ENCODE assay signal across 8 mouse cellular contexts in genomic region chr7:118277335-118277910, GRCm38 (mm10). TPM values are rescaled to one million over a fixed set of nuclear protein-coding genes. Genes with fewer than 3 reads are reported as not detected.
DNase-seq lines count a peak whose midpoint lies in the region; ATAC-seq and TF ChIP-seq lines count a peak whose summit lies in the region.

No protein-coding gene starts in this region.

- peak; percentile 58 to 63 for DNase-seq in heart, adult 2 months
- no peak for DNase-seq in heart, embryonic 10.5 days (ENCODE audit: low spot score)
- peak; percentile 39 to 54 for DNase-seq in CD8-positive naive resting alpha-beta T cell, adult 2 months (ENCODE audit: low read depth in 2 of 2, low spot score in 2 of 2)
- peak; percentile 73 for DNase-seq in kidney, postnatal 0 days (ENCODE audit: low spot score)
- DNase-seq in layer of hippocampus, adult 9-11 months, result no peak

- peak overlapping the region; percentile 33 for H3K4me2 ChIP-seq in embryonic facial prominence, embryonic 15.5 days (replicated peaks)
- H3K4me2 ChIP-seq in kidney, postnatal 0 days (ENCODE audit: low read length), result peak overlapping the region; percentile 46
- 0 out of 2 replicates have a peak overlapping the region, but pooled peaks have one; percentile 3 for H3K4me2 ChIP-seq in neural tube, embryonic 15.5 days
- no peak overlapping the region for H3K4me2 ChIP-seq in forebrain, embryonic 16.5 days (ENCODE audit: low read length)

- no peaks in the 10 kb centered on the region for H3K36me3 ChIP-seq in heart, adult 2 months (ENCODE audit: control insufficient read depth, insufficient read depth, low read length)
- no peaks in the 10 kb centered on the region for H3K36me3 ChIP-seq in heart, embryonic 10.5 days
- H3K36me3 ChIP-seq in embryonic facial prominence, embryonic 15.5 days, result no peaks in the 10 kb centered on the region
- no peaks in the 10 kb centered on the region for H3K36me3 ChIP-seq in kidney, postnatal 0 days (ENCODE audit: insufficient read depth, low read length)
- H3K36me3 ChIP-seq in neural tube, embryonic 15.5 days, result no peaks in the 10 kb centered on the region
- H3K36me3 ChIP-seq in forebrain, embryonic 16.5 days (ENCODE audit: control insufficient read depth, insufficient read depth), result no peaks in the 10 kb centered on the region

- peak overlapping the region; percentile 47 for H3K4me3 ChIP-seq in heart, adult 2 months
- no peak overlapping the region for H3K4me3 ChIP-seq in heart, embryonic 10.5 days
- H3K4me3 ChIP-seq in embryonic facial prominence, embryonic 15.5 days (replicated peaks), result peak overlapping the region; percentile 22
- H3K4me3 ChIP-seq in kidney, postnatal 0 days (replicated peaks; ENCODE audit: low read depth, low read length), result peak overlapping the region; percentile 22; the same call in 1 of the 2 replicates
- H3K4me3 ChIP-seq in neural tube, embryonic 15.5 days (replicated peaks), result no peak overlapping the region
- H3K4me3 ChIP-seq in forebrain, embryonic 16.5 days (replicated peaks; ENCODE audit: low read length), result no peak overlapping the region

- intact Hi-C loops in heart, adult 2 months (cut with DNase I), result loop anchor here (5.0 kb wide), 2 partner anchors 35 to 150 kb away; partner anchors contain the start of genes Arl6ip1 and Smg1

- H3K9me3 ChIP-seq in heart, embryonic 10.5 days, result no peaks in the 10 kb centered on the region
- no peaks in the 10 kb centered on the region for H3K9me3 ChIP-seq in embryonic facial prominence, embryonic 15.5 days (replicated peaks)
- no peaks in the 10 kb centered on the region for H3K9me3 ChIP-seq in kidney, postnatal 0 days (replicated peaks; ENCODE audit: low read length)
- no peaks in the 10 kb centered on the region for H3K9me3 ChIP-seq in neural tube, embryonic 15.5 days (replicated peaks)
- no peaks in the 10 kb centered on the region for H3K9me3 ChIP-seq in forebrain, embryonic 16.5 days (ENCODE audit: control insufficient read depth, low read length)

- no peak for TF ChIP-seq EP300 in heart, adult 2 months (IDR thresholded peaks at IDR 0.05; ENCODE audit: insufficient read depth, low read depth, low read length)

- peak; percentile 69 for ATAC-seq in embryonic facial prominence, embryonic 15.5 days (ENCODE audit: insufficient number of reproducible peaks, low FRiP score, low TSS enrichment, low read depth)
- ATAC-seq in kidney, postnatal 0 days (replicated peaks; ENCODE audit: low FRiP score, low read depth), result no peak; the same call in 1 of the 2 replicates
- no peak; the same call in 1 of the 2 replicates for ATAC-seq in neural tube, embryonic 15.5 days (ENCODE audit: low FRiP score)
- no peak for ATAC-seq in forebrain, embryonic 16.5 days

- H3K79me2 ChIP-seq in heart, adult 2 months (replicated peaks; ENCODE audit: control insufficient read depth, insufficient read depth, low read length), result no peaks in the 10 kb centered on the region

- peak overlapping the region; percentile 12 for H3K9ac ChIP-seq in heart, adult 2 months (ENCODE audit: low read depth, low read length)
- no peak overlapping the region for H3K9ac ChIP-seq in embryonic facial prominence, embryonic 15.5 days
- no peak overlapping the region for H3K9ac ChIP-seq in kidney, postnatal 0 days (ENCODE audit: low read depth, low read length)
- H3K9ac ChIP-seq in neural tube, embryonic 15.5 days (replicated peaks), result no peak overlapping the region
- no peak overlapping the region for H3K9ac ChIP-seq in forebrain, embryonic 16.5 days (replicated peaks; ENCODE audit: low read depth, low read length)

- TF ChIP-seq POLR2A in heart, adult 2 months (IDR thresholded peaks at IDR 0.05; ENCODE audit: insufficient read depth, low read depth, low read length), result peak; percentile 55; the same call in 1 of the 2 replicates

- TF ChIP-seq CTCF in heart, adult 2 months (IDR thresholded peaks at IDR 0.05), result no peak
- TF ChIP-seq CTCF in kidney, postnatal 0 days (IDR thresholded peaks at IDR 0.05; ENCODE audit: low read depth), result no peak

- H3K27ac ChIP-seq in heart, adult 2 months, result peak overlapping the region; percentile 71
- H3K27ac ChIP-seq in heart, embryonic 10.5 days, result no peak overlapping the region
- H3K27ac ChIP-seq in embryonic facial prominence, embryonic 15.5 days (replicated peaks), result peak overlapping the region; percentile 8; the same call in 1 of the 2 replicates
- peak overlapping the region; percentile 31 for H3K27ac ChIP-seq in kidney, postnatal 0 days
- H3K27ac ChIP-seq in neural tube, embryonic 15.5 days (replicated peaks), result no peak overlapping the region
- no peak overlapping the region for H3K27ac ChIP-seq in forebrain, embryonic 16.5 days (ENCODE audit: low read length)

- H3K27me3 ChIP-seq in heart, adult 2 months (ENCODE audit: control insufficient read depth, insufficient read depth, low read length), result no peaks in the 10 kb centered on the region
- H3K27me3 ChIP-seq in heart, embryonic 10.5 days (ENCODE audit: insufficient read depth, poor library complexity, severe bottlenecking), result no peaks in the 10 kb centered on the region
- no peaks in the 10 kb centered on the region for H3K27me3 ChIP-seq in embryonic facial prominence, embryonic 15.5 days
- H3K27me3 ChIP-seq in kidney, postnatal 0 days (ENCODE audit: insufficient read depth, low read length), result no peaks in the 10 kb centered on the region
- no peaks in the 10 kb centered on the region for H3K27me3 ChIP-seq in neural tube, embryonic 15.5 days (replicated peaks)
- no peaks in the 10 kb centered on the region for H3K27me3 ChIP-seq in forebrain, embryonic 16.5 days (replicated peaks; ENCODE audit: control insufficient read depth, insufficient read depth, low read length)

- WGBS in heart, adult 2 months, result 34% methylated on average over 11 of the region's 11 CpGs
- 82% methylated on average over 11 of the region's 11 CpGs for WGBS in heart, embryonic 10.5 days
- 43% methylated on average over 11 of the region's 11 CpGs for WGBS in embryonic facial prominence, embryonic 15.5 days
- WGBS in kidney, postnatal 0 days, result 36% methylated on average over 11 of the region's 11 CpGs
- WGBS in neural tube, embryonic 15.5 days, result 49% methylated on average over 11 of the region's 11 CpGs
- WGBS in forebrain, embryonic 16.5 days, result 56% methylated on average over 11 of the region's 11 CpGs

- peaks cover 2% of the 10 kb centered on the region; the same call in 1 of the 2 replicates for H3K4me1 ChIP-seq in heart, adult 2 months (ENCODE audit: control insufficient read depth, insufficient read depth, low read length)
- peaks cover 4% of the 10 kb centered on the region; the same call in 1 of the 2 replicates for H3K4me1 ChIP-seq in heart, embryonic 10.5 days
- peaks cover 9% of the 10 kb centered on the region; the same call in 1 of the 2 replicates for H3K4me1 ChIP-seq in embryonic facial prominence, embryonic 15.5 days
- H3K4me1 ChIP-seq in kidney, postnatal 0 days (replicated peaks; ENCODE audit: insufficient read depth, low read length), result no peaks in the 10 kb centered on the region
- H3K4me1 ChIP-seq in neural tube, embryonic 15.5 days, result peaks cover 5% of the 10 kb centered on the region; the same call in 1 of the 2 replicates
- H3K4me1 ChIP-seq in forebrain, embryonic 16.5 days (replicated peaks; ENCODE audit: control insufficient read depth, insufficient read depth, low read length), result no peaks in the 10 kb centered on the region

RNA-seq across cellular contexts. Expression of gene Smg1, which starts 34.0 kb away (rescaled TPM):
- 10 to 100 TPM; 31.3 to 32.4 TPM for total RNA-seq in heart, adult 2 months (2021)
- polyA plus RNA-seq in heart, adult 2 months (2012; rRNA removed), result 12.6 and 23.1 TPM in 2 replicates
- 12.4 and 13.6 TPM in 2 replicates for polyA plus RNA-seq in heart, embryonic 10.5 days (2016; fragmentation: Nextera tagmentation; extraction: Ambion mirVana)
- 15.6 and 19.3 TPM in 2 replicates for polyA plus RNA-seq in embryonic facial prominence, embryonic 15.5 days (2015; fragmentation: Nextera tagmentation; extraction: Ambion mirVana)
- 10.7 and 11.3 TPM in 2 replicates for polyA plus RNA-seq in kidney, postnatal 0 days (2015; fragmentation: Nextera tagmentation; extraction: Ambion mirVana)
- polyA plus RNA-seq in neural tube, embryonic 15.5 days (2015; fragmentation: Nextera tagmentation; extraction: Ambion mirVana), result 18.1 and 19.4 TPM in 2 replicates
- 21.5 and 21.6 TPM in 2 replicates for polyA plus RNA-seq in forebrain, embryonic 16.5 days (2015; fragmentation: Nextera tagmentation; extraction: Ambion mirVana)

Comparison
In these comparisons a context has a peak if more than half of its experiments do, and no peak if none do; other contexts are left out.
1. DNase-seq: peak in heart, adult 2 months (2 of 2), CD8-positive naive resting alpha-beta T cell, adult 2 months (2 of 2) and kidney, postnatal 0 days (single experiment); none in heart, embryonic 10.5 days (single experiment) and layer of hippocampus, adult 9-11 months (single experiment).
2. H3K27ac ChIP-seq: peak in heart, adult 2 months (single experiment), embryonic facial prominence, embryonic 15.5 days (single experiment) and kidney, postnatal 0 days (single experiment); none in heart, embryonic 10.5 days (single experiment), neural tube, embryonic 15.5 days (single experiment) and forebrain, embryonic 16.5 days (single experiment).
3. H3K4me3 ChIP-seq: peak in heart, adult 2 months (single experiment), embryonic facial prominence, embryonic 15.5 days (single experiment) and kidney, postnatal 0 days (single experiment); none in heart, embryonic 10.5 days (single experiment), neural tube, embryonic 15.5 days (single experiment) and forebrain, embryonic 16.5 days (single experiment).